Mouse (Mus musculus) pancreas, adult 10 weeks (tissue): Measurements from ENCODE around the gene Gpatch4. TPM values are rescaled to one million over a fixed set of nuclear protein-coding genes. Genes with fewer than 3 reads are reported as not detected.

Experiments
- polyA plus RNA-seq: library from polyadenylated mRNA; stranded (reverse); fragments of 350-450 nt; fragmentation: Illumina TruSeq; extraction: RNeasy Lipid Tissue Mini Kit (QIAGEN cat#74804); gene quantifications from one replicate; pipeline ENCODE4 v1.2.3, GENCODE M21; 2015; ENCODE audit warnings: low read depth, low replicate concordance; ENCODE audit not compliant: insufficient read depth

Gpatch4 gene
- polyA plus RNA-seq, result 6.5 TPM

GRCm38 (mm10) chr3:88042661-88043421, at the start of gene Gpatch4:
Gpatch4 (plus strand) TSS chr3:88043108.

DNA sequence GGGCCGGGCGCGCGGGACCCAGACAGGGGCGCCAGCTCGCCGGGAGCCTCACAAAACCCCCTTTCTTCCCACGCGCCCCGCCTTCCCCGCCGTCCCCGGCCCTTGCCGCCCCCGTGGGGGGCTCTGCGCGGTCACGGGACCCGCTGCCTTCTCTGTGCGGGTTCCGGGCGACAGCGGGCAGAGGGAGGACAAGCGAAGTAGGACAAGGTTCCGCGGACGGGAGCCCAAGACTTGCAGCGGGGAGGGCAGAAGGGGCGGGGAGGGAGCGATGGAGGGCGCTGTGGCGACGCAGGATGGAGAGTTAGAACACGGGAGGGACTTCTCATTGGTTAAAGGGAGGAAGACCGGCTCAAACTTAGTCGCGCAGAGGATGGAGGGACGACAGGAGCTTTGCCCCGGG, 42.7 kb upstream of the Gpatch4 start, which contains the start of gene Bcan:
Gene Bcan, minus strand, starts transcription at position 50 of the 400 bp plus-strand sequence.

DNA sequence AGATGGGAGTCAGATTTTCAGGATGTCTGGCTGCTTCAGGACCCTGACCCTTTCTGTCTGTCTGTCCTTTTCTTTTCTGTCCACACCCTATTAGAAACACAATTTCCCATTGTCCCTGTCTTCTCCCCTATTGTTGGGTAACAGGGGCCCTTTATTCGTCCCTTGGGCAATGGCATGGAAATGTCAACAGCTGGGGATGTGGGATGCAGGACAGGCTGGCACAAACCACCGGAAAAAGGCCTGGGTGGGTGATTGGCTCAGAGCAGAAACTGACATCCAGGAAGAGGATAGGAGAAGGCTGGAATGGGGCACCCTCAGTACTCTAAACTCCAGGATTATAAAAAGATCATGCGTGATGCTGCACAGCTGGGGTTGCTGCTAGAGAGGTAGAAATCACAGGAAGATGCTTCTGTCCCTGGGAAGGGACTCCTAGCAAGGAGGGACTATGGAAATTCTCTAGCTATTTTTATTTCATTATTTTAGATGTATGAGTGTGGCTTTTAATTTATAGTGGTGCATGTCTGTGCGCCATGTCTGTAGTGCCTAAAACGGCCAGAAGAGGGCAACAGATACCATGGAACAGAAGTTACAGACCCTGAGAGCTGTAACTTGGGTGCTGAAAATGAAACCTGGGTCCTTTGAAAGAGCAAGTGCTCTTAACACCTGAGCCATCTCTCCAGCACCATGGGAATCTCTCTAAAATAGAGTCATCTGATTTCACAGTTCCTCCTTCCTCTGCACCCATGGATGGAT, 15.3 kb upstream of the Gpatch4 start, which contains the start of gene Hapln2:
Gene Hapln2, minus strand, starts transcription at position 150 of the 753 bp plus-strand sequence.

DNA sequence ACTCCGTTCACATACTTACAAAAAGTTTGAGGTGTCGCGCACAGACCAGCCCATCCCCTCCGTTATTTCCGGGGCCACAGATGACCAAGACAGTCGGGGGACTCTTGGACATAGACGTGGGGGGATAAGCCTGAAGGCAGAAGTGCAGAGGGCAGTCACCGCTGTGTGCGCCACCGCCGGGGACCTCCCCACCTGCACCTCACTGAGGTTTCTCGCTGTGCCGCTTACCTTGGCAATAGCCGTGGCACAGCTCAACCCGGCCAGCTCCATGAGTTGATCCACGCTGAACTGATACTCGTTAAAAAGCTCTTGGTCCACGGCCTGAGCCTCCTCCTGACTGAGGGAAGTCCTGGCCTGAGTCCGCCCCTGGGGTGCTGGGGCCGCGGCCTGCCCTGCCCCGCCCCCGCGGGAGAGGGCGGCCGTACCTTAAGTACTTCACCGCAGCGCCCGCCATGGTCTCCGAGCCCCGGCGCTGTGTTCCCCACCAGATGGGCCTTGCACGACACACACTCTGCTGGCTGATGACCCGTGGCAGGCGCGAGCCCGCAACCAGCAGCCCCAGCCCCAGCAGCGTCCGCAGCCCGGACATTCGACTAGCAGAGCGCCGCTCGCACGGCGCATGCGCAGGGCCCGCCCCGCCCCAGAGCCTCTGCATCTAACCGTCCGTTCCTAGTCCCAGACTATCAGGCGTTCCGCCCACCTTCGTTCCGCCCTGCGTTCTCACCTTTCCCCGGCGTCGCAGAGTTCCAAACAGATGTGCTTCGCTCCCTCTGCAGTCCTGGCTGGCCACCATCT, 15.2 kb downstream of the Gpatch4 start, which contains the start of gene Naxe:
Gene Naxe, minus strand, starts transcription at position 594 of the 795 bp plus-strand sequence.

DNA sequence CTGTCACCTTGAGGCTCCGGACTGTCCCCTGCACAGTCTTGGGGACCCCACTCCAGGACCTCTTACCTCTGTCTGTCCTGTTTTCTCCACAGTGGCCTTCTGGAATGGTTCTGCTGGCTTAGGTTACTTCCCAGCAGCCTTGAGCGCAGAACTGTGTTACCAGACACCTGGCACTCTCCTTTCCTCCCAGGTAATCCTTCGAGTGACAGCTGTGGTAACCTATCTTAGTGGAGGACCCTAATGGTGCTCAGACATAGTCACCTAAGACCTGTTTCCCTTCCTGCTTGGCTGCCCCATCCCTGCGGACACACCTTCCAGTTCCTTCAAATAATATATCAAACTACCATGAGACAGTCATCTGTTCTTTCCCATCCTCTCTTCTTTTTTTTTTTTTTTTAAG, 35.3 kb downstream of the Gpatch4 start, which contains the start of gene Ttc24:
Gene Ttc24, minus strand, starts transcription at position 101 of the 400 bp plus-strand sequence.

DNA sequence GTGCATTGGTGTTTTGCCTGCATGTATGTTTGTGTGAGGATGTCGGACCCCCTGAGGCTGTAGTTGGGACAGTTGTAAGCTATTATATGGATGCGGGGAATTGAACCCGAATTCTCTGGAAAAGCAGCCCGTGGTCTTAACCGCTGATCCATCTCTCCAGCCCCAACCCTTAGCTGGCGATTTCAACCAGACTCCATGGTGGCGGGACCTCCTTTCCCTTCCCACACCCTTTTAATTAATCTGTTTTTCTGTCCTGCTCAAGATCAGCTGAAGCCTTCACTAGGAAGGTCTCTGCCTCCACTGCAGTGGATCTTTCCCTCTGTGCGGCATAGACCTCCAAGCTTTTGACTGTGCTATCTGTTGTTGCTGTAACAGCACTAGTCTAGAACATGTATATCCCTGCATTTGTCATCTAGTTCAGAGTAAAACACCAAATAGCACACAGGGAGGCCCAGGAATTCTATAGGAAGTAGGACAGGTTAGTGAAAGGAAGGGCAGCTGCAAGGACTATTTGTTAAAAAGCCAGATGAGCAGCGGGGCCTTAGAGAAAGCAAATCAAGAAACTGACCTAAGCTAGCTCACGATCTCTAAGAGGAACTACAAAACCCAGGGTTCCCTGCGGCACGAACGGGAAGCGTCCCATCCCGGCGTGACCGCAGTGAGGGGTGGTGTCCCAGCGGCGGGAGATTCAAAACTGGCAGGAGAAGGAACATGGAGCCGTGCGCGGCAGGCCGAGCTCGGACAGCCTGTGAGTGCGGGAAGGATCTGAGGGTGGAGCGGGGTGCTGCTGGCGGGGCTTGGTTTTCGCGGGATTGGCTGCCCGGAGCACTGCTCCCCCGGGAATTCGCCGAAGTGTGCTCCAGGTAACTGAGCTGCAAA, 38.7 kb downstream of the Gpatch4 start, which contains the start of gene Iqgap3:
Gene Iqgap3, plus strand, starts transcription at position 627 of the 879 bp plus-strand sequence.

Other genes starting within 250 kb of the Gpatch4 start
- gene Ntrk1, start 247.9 kb upstream of the Gpatch4 start, polyA plus RNA-seq, result 0.41 TPM
- 12.8 TPM for gene Insrr, start 246.2 kb upstream of the Gpatch4 start, polyA plus RNA-seq
- 12.9 TPM for gene Pear1, start 218.8 kb upstream of the Gpatch4 start, polyA plus RNA-seq
- gene Sh2d2a, start 196.4 kb upstream of the Gpatch4 start, polyA plus RNA-seq, result 0.26 TPM
- 10.5 TPM for gene Prcc, start 157.5 kb upstream of the Gpatch4 start, polyA plus RNA-seq
- gene Hdgf, start 136.8 kb upstream of the Gpatch4 start, polyA plus RNA-seq, result 35.1 TPM
- gene Mrpl24, start 123.6 kb upstream of the Gpatch4 start, polyA plus RNA-seq, result 61.7 TPM
- gene Isg20l2, start 112.8 kb upstream of the Gpatch4 start, polyA plus RNA-seq, result 4.6 TPM
- 8.9 TPM for gene Rrnad1, start 112.4 kb upstream of the Gpatch4 start, polyA plus RNA-seq
- not detected for gene Crabp2, start 94.4 kb upstream of the Gpatch4 start, polyA plus RNA-seq
- 7.2 TPM for gene Nes, start 72.0 kb upstream of the Gpatch4 start, polyA plus RNA-seq
- gene Bcan, start 42.9 kb upstream of the Gpatch4 start, polyA plus RNA-seq, result not detected
- not detected for gene Hapln2, start 15.5 kb upstream of the Gpatch4 start, polyA plus RNA-seq
- gene Naxe, start 15.4 kb downstream of the Gpatch4 start, polyA plus RNA-seq, result 22.0 TPM
- gene Ttc24, start 35.2 kb downstream of the Gpatch4 start, polyA plus RNA-seq, result not detected
- gene Iqgap3, start 38.9 kb downstream of the Gpatch4 start, polyA plus RNA-seq, result 0.24 TPM
- gene Mef2d, start 99.3 kb downstream of the Gpatch4 start, polyA plus RNA-seq, result 22.1 TPM
- not detected for gene Rhbg, start 211.6 kb downstream of the Gpatch4 start, polyA plus RNA-seq
- not detected for gene Gm38392, start 244.1 kb downstream of the Gpatch4 start, polyA plus RNA-seq